Comparison of ENCODE assay signal across 11 mouse cellular contexts in genomic region chr5:106276186-106276585, GRCm38 (mm10).
DNase-seq lines count a peak whose midpoint lies in the region; ATAC-seq and TF ChIP-seq lines count a peak whose summit lies in the region.
"Had no signal": no experiment of that assay in that cellular context is flagged by ENCODE, and none has a peak within 500 bp of the region (broad histone marks: within the 10 kb centered on the region; RNA-seq: fewer than 3 reads in every experiment).

No protein-coding gene starts in this region.

- H3K36me3 ChIP-seq in hindbrain, postnatal 0 days (ENCODE audit: insufficient read depth, low read length), result no peaks in the 10 kb centered on the region
- H3K36me3 ChIP-seq in hindbrain, embryonic 13.5 days, result no peaks in the 10 kb centered on the region
- H3K36me3 ChIP-seq in liver, embryonic 12.5 days, result no peaks in the 10 kb centered on the region
- H3K36me3 ChIP-seq: embryonic facial prominence, embryonic 12.5 days; G1E; heart, embryonic 13.5 days had no signal

- no peak overlapping the region for H3K9ac ChIP-seq in hindbrain, postnatal 0 days (replicated peaks; ENCODE audit: low read length)
- no peak overlapping the region for H3K9ac ChIP-seq in hindbrain, embryonic 13.5 days
- H3K9ac ChIP-seq in liver, embryonic 12.5 days, result no peak overlapping the region
- H3K9ac ChIP-seq: embryonic facial prominence, embryonic 12.5 days; heart, embryonic 13.5 days had no signal

- intact Hi-C loops in left cerebral cortex, postnatal 10 days (cut with DNase I), result no loop called here

- DNase-seq in hindbrain, postnatal 0 days (ENCODE audit: low spot score), result peak; percentile 85
- peak; percentile 14 for DNase-seq in R1 (ENCODE audit: low read depth, low spot score)
- DNase-seq in cerebellum, postnatal 14 days, result peak; percentile 86 to 90
- peak; percentile 22 to 33 for DNase-seq in left cerebral cortex, postnatal 10 days (ENCODE audit: extremely low spot score in 1 of 2, low spot score in 2 of 2)
- no peak for DNase-seq in adrenal gland, adult 18-20 months (ENCODE audit: low spot score in 2 of 2)
- no peak for DNase-seq in heart, adult 9 months (ENCODE audit: low spot score in 2 of 2)

- no peaks in the 10 kb centered on the region; the same call in 1 of the 2 replicates for H3K4me1 ChIP-seq in hindbrain, postnatal 0 days (ENCODE audit: insufficient read depth, low read length)
- H3K4me1 ChIP-seq in hindbrain, embryonic 13.5 days (replicated peaks), result no peaks in the 10 kb centered on the region
- H3K4me1 ChIP-seq in liver, embryonic 12.5 days, result no peaks in the 10 kb centered on the region
- H3K4me1 ChIP-seq: embryonic facial prominence, embryonic 12.5 days; heart, embryonic 13.5 days had no signal

- ATAC-seq in hindbrain, postnatal 0 days, result no peak
- ATAC-seq in hindbrain, embryonic 13.5 days (ENCODE audit: low FRiP score), result no peak
- no peak for ATAC-seq in liver, embryonic 12.5 days

- no peak overlapping the region for H3K27ac ChIP-seq in hindbrain, postnatal 0 days
- no peak overlapping the region for H3K27ac ChIP-seq in hindbrain, embryonic 13.5 days
- H3K27ac ChIP-seq in liver, embryonic 12.5 days, result no peak overlapping the region
- H3K27ac ChIP-seq: embryonic facial prominence, embryonic 12.5 days; heart, embryonic 13.5 days had no signal

- 3% methylated on average over 2 of the region's 2 CpGs for WGBS in hindbrain, postnatal 0 days
- 24% methylated on average over 2 of the region's 2 CpGs for WGBS in hindbrain, embryonic 13.5 days
- 27% methylated on average over 2 of the region's 2 CpGs for WGBS in liver, embryonic 12.5 days (ENCODE audit: insufficient replicate concordance)

- TF ChIP-seq CTCF in hindbrain, postnatal 0 days (IDR thresholded peaks at IDR 0.05; ENCODE audit: low read depth), result peak; percentile 72

- no peak overlapping the region for H3K4me2 ChIP-seq in hindbrain, postnatal 0 days (ENCODE audit: low read depth, low read length)
- H3K4me2 ChIP-seq in hindbrain, embryonic 13.5 days, result no peak overlapping the region
- H3K4me2 ChIP-seq in liver, embryonic 12.5 days, result no peak overlapping the region
- H3K4me2 ChIP-seq: embryonic facial prominence, embryonic 12.5 days; heart, embryonic 13.5 days had no signal

- no peaks in the 10 kb centered on the region for H3K9me3 ChIP-seq in hindbrain, postnatal 0 days (ENCODE audit: low read length)
- no peaks in the 10 kb centered on the region for H3K9me3 ChIP-seq in hindbrain, embryonic 13.5 days
- no peaks in the 10 kb centered on the region for H3K9me3 ChIP-seq in liver, embryonic 12.5 days (replicated peaks)

- H3K4me3 ChIP-seq in hindbrain, postnatal 0 days (ENCODE audit: low read length), result no peak overlapping the region
- H3K4me3 ChIP-seq in hindbrain, embryonic 13.5 days, result no peak overlapping the region
- no peak overlapping the region for H3K4me3 ChIP-seq in liver, embryonic 12.5 days
- H3K4me3 ChIP-seq: embryonic facial prominence, embryonic 12.5 days; heart, embryonic 13.5 days had no signal

- H3K27me3 ChIP-seq in hindbrain, postnatal 0 days (ENCODE audit: insufficient read depth, low read length), result no peaks in the 10 kb centered on the region
- no peaks in the 10 kb centered on the region; the same call in 1 of the 2 replicates for H3K27me3 ChIP-seq in hindbrain, embryonic 13.5 days
- no peaks in the 10 kb centered on the region for H3K27me3 ChIP-seq in liver, embryonic 12.5 days (replicated peaks)
- H3K27me3 ChIP-seq: embryonic facial prominence, embryonic 12.5 days; heart, embryonic 13.5 days had no signal

Comparison
In these comparisons a context has a peak if more than half of its experiments do, and no peak if none do; other contexts are left out.
1. DNase-seq: peak in hindbrain, postnatal 0 days (single experiment), R1 (single experiment), cerebellum, postnatal 14 days (2 of 2) and left cerebral cortex, postnatal 10 days (2 of 2); none in adrenal gland, adult 18-20 months (0 of 2) and heart, adult 9 months (0 of 2).